Mouse (Mus musculus) left cerebral cortex, postnatal 14 days (tissue): Measurements from ENCODE around the gene Inava. TPM values are rescaled to one million over a fixed set of nuclear protein-coding genes. Genes with fewer than 3 reads are reported as not detected.

Source experiments
- DNase-seq, 2 experiments: peaks; one replicate each; pipeline ENCODE4 v3.0.0; 2021 to 2022; ENCODE audit warnings: low spot score in 2 of 2, mixed read lengths in 1 of 2
- intact Hi-C: fragments of 180-260 bp; cut with DNase I; formaldehyde crosslinking; loops from one replicate; pipeline ENCODE4 v1.15.1; 2025
- total RNA-seq, 2 experiments: library from RNA; stranded (reverse); gene quantifications; 2 replicates each; pipeline ENCODE4 v1.2.3; 2021

Gene Inava
- total RNA-seq, 2 experiments from 2014 or later = 3.6 to 4.1 TPM

GRCm38 (mm10) chr1:136232986-136233790 lies 876 bp downstream of the Inava start:
- no peak for DNase-seq
- intact Hi-C loops = no loop called here

GRCm38 (mm10) chr1:136232285-136232926 lies 1.7 kb downstream of the Inava start:
- DNase-seq = no peak
- intact Hi-C loops = no loop called here

- no peak for DNase-seq
- intact Hi-C loops = no loop called here
Measured at GRCm38 (mm10) chr1:136231596-136231995, 2.5 kb downstream of the Inava start.

GRCm38 (mm10) chr1:136230201-136230600 lies 3.9 kb downstream of the Inava start:
- intact Hi-C loops = no loop called here

GRCm38 (mm10) chr1:136229040-136229373 lies 5.1 kb downstream of the Inava start:
- no peak for DNase-seq
- intact Hi-C loops = no loop called here

More at GRCm38 (mm10) chr1:136230201-136230600, 3.9 kb downstream of the Inava start:
- DNase-seq = no peak

GRCm38 (mm10) chr1:136228328-136229039 lies 5.6 kb downstream of the Inava start:
- intact Hi-C loops = no loop called here
- no peak for DNase-seq

GRCm38 (mm10) chr1:136227870-136228269 lies 6.2 kb downstream of the Inava start:
- intact Hi-C loops = no loop called here

GRCm38 (mm10) chr1:136226626-136227025 lies 7.4 kb downstream of the Inava start:
- no peak for DNase-seq
- intact Hi-C loops = no loop called here

More at GRCm38 (mm10) chr1:136227870-136228269, 6.2 kb downstream of the Inava start:
- DNase-seq = no peak

- intact Hi-C loops = no loop called here
- DNase-seq = no peak
Measured at GRCm38 (mm10) chr1:136225846-136226245, 8.2 kb downstream of the Inava start.

- intact Hi-C loops = no loop called here
Measured at GRCm38 (mm10) chr1:136223758-136224342, 10.2 kb downstream of the Inava start.

GRCm38 (mm10) chr1:136222386-136222785 lies 11.7 kb downstream of the Inava start:
- intact Hi-C loops = no loop called here
- DNase-seq = no peak

More at GRCm38 (mm10) chr1:136223758-136224342, 10.2 kb downstream of the Inava start:
- no peak for DNase-seq

GRCm38 (mm10) chr1:136220037-136220871 lies 13.8 kb downstream of the Inava start:
- DNase-seq = no peak
- intact Hi-C loops = no loop called here

- DNase-seq = no peak
- intact Hi-C loops = loop anchor here (5.0 kb wide), 1 partner anchor 42 kb away; no protein-coding TSS in a partner anchor
Measured at GRCm38 (mm10) chr1:136214304-136214703, 19.8 kb downstream of the Inava start.

GRCm38 (mm10) chr1:136212803-136213202 lies 21.3 kb downstream of the Inava start, which contains the start of gene Mroh3:
TSS of gene Mroh3 (minus strand) at chr1:136212828.
- intact Hi-C loops = loop anchor here (5.0 kb wide), 1 partner anchor 41 kb away; no protein-coding TSS in a partner anchor
- peak; percentile 20 to 44 for DNase-seq

GRCm38 (mm10) chr1:136190033-136190432 lies 44.0 kb downstream of the Inava start:
- intact Hi-C loops = no loop called here
- DNase-seq = no peak

GRCm38 (mm10) chr1:136179511-136180001 lies 54.5 kb downstream of the Inava start:
- intact Hi-C loops = no loop called here
- no peak for DNase-seq

- no peak for DNase-seq
- intact Hi-C loops = no loop called here
Measured at GRCm38 (mm10) chr1:136178741-136179140, 55.3 kb downstream of the Inava start.

- intact Hi-C loops = no loop called here
- DNase-seq = no peak
Measured at GRCm38 (mm10) chr1:136177085-136177484, 57.0 kb downstream of the Inava start.

GRCm38 (mm10) chr1:136175183-136175582 lies 58.9 kb downstream of the Inava start:
- peak; percentile 70 to 74 for DNase-seq
- intact Hi-C loops = no loop called here
